Mouse (Mus musculus) limb, embryonic 10.5 days (tissue): Measurements from ENCODE around the gene Fabp3. TPM values are rescaled to one million over a fixed set of nuclear protein-coding genes. Genes with fewer than 3 reads are reported as not detected.

ENCODE experiments used
- DNase-seq: peaks from one replicate; pipeline ENCODE4 v3.0.0-alpha.2; 2017; ENCODE audit warnings: low spot score
- H3K27ac ChIP-seq: fragments of 300-500 bp; sonication (generic); 2 replicates; pipeline ENCODE4 v1.5.1; 2016; ENCODE audit warnings: mild to moderate bottlenecking
- H3K27me3 ChIP-seq: fragments of 300-500 bp; sonication (generic); 2 replicates; pipeline ENCODE4 v1.6.1; 2016; ENCODE audit warnings: low read depth, mild to moderate bottlenecking; ENCODE audit not compliant: poor library complexity, severe bottlenecking
- H3K36me3 ChIP-seq: fragments of 300-500 bp; sonication (generic); 2 replicates; pipeline ENCODE4 v1.6.1; 2016; ENCODE audit warnings: mild to moderate bottlenecking, moderate library complexity
- H3K4me1 ChIP-seq: fragments of 300-500 bp; sonication (generic); 2 replicates; pipeline ENCODE4 v1.6.1; 2016
- H3K4me3 ChIP-seq: fragments of 300-500 bp; sonication (generic); 2 replicates; pipeline ENCODE4 v1.5.1; 2016; ENCODE audit warnings: mild to moderate bottlenecking, moderate library complexity
- H3K9me3 ChIP-seq: fragments of 300-500 bp; sonication (generic); replicated peaks from 2 replicates; pipeline ENCODE4 v1.6.1; 2016; ENCODE audit warnings: mild to moderate bottlenecking
- WGBS: fragments of 180-500 bp; shearing (Covaris S2); methylation state at CpG from one replicate; pipeline ENCODE4 v1.1.7; 2016; 5-methylcytosine and 5-hydroxymethylcytosine counted together
- polyA plus RNA-seq: library from polyadenylated mRNA; unstranded; fragments of >200 nt; fragmentation: Nextera tagmentation; extraction: Ambion mirVana; gene quantifications from 2 replicates; pipeline ENCODE4 v1.2.1, GENCODE M21; 2016

The Fabp3 gene
- polyA plus RNA-seq = 2.2 and 3.0 TPM in 2 replicates

- Histone ChIP-seq H3K36me3 (no peaks in the 10 kb centered on the region; the same call in 1 of the 2 replicates), H3K27me3 (peaks cover 78% of the 10 kb centered on the region), H3K9me3 (no peaks in the 10 kb centered on the region), H3K27ac (0 out of 2 replicates have a peak within 1 kb of the TSS, but pooled peaks have one; percentile 20), H3K4me3 (peak within 1 kb of the TSS; percentile 61), H3K4me1 (peaks cover 27% of the 10 kb centered on the region)
- DNase-seq = peak; percentile 66
- under 1% methylated on average over 52 of the region's 52 CpGs for WGBS
Observed at GRCm38 (mm10) chr4:130308231-130309081, at the start of gene Fabp3, which contains the start of gene Gm10570. Gene Fabp3, plus strand, starts transcription at chr4:130308595. Gene Gm10570, minus strand, starts transcription at chr4:130308674.

GRCm38 (mm10) chr4:130260406-130260805 is 48.0 kb upstream of the Fabp3 start:
- peaks cover 42% of the 10 kb centered on the region; the same call in 1 of the 2 replicates for H3K36me3 ChIP-seq
- WGBS = 28% methylated on average over 5 of the region's 5 CpGs
- peaks cover 17% of the 10 kb centered on the region for H3K4me1 ChIP-seq
- no peak overlapping the region for H3K4me3 ChIP-seq
- H3K27me3 ChIP-seq = peaks cover 26% of the 10 kb centered on the region
- no peak for DNase-seq
- H3K9me3 ChIP-seq = no peaks in the 10 kb centered on the region
- H3K27ac ChIP-seq = no peak overlapping the region

GRCm38 (mm10) chr4:130264131-130264530 is 44.3 kb upstream of the Fabp3 start:
- no peak overlapping the region for H3K4me3 ChIP-seq
- peaks cover 26% of the 10 kb centered on the region for H3K27me3 ChIP-seq
- peaks cover 21% of the 10 kb centered on the region; the same call in 1 of the 2 replicates for H3K36me3 ChIP-seq
- H3K9me3 ChIP-seq = no peaks in the 10 kb centered on the region
- DNase-seq = no peak
- H3K27ac ChIP-seq = no peak overlapping the region
- WGBS = 32% methylated on average over 11 of the region's 11 CpGs
- H3K4me1 ChIP-seq = peaks cover 33% of the 10 kb centered on the region

GRCm38 (mm10) chr4:130264698-130265349 is 43.6 kb upstream of the Fabp3 start:
- 22% methylated on average over 24 of the region's 24 CpGs for WGBS
- DNase-seq = peak; percentile 79
- Histone ChIP-seq H3K27me3 (peaks cover 26% of the 10 kb centered on the region), H3K36me3 (peaks cover 18% of the 10 kb centered on the region; the same call in 1 of the 2 replicates), H3K4me3 (0 out of 2 replicates have a peak overlapping the region, but pooled peaks have one; percentile 3), H3K9me3 (no peaks in the 10 kb centered on the region), H3K27ac (no peak overlapping the region), H3K4me1 (peaks cover 33% of the 10 kb centered on the region)

- 62% methylated on average over 9 of the region's 9 CpGs for WGBS
Observed at GRCm38 (mm10) chr4:130266601-130267000, 41.8 kb upstream of the Fabp3 start.

GRCm38 (mm10) chr4:130267069-130267468 is 41.3 kb upstream of the Fabp3 start:
- no peak for DNase-seq
- Histone ChIP-seq H3K9me3 (no peaks in the 10 kb centered on the region), H3K27ac (no peak overlapping the region), H3K36me3 (peaks cover 12% of the 10 kb centered on the region; the same call in 1 of the 2 replicates), H3K27me3 (peaks cover 42% of the 10 kb centered on the region), H3K4me1 (peaks cover 33% of the 10 kb centered on the region), H3K4me3 (no peak overlapping the region)
- WGBS = 84% methylated on average over 7 of the region's 7 CpGs

More at GRCm38 (mm10) chr4:130266601-130267000, 41.8 kb upstream of the Fabp3 start:
- H3K36me3 ChIP-seq = peaks cover 17% of the 10 kb centered on the region; the same call in 1 of the 2 replicates
- no peak overlapping the region for H3K27ac ChIP-seq
- no peak overlapping the region for H3K4me3 ChIP-seq
- H3K9me3 ChIP-seq = no peaks in the 10 kb centered on the region
- peaks cover 37% of the 10 kb centered on the region for H3K27me3 ChIP-seq
- DNase-seq = no peak
- H3K4me1 ChIP-seq = peaks cover 33% of the 10 kb centered on the region

GRCm38 (mm10) chr4:130268736-130269135 is 39.7 kb upstream of the Fabp3 start:
- Histone ChIP-seq H3K4me1 (peaks cover 38% of the 10 kb centered on the region), H3K9me3 (no peaks in the 10 kb centered on the region), H3K4me3 (no peak overlapping the region), H3K27me3 (peaks cover 49% of the 10 kb centered on the region), H3K27ac (no peak overlapping the region), H3K36me3 (no peaks in the 10 kb centered on the region; the same call in 1 of the 2 replicates)
- 88% methylated on average over 10 of the region's 10 CpGs for WGBS
- DNase-seq = no peak

- Histone ChIP-seq H3K9me3 (no peaks in the 10 kb centered on the region), H3K27me3 (peaks cover 49% of the 10 kb centered on the region), H3K27ac (no peak overlapping the region), H3K36me3 (no peaks in the 10 kb centered on the region), H3K4me3 (no peak overlapping the region), H3K4me1 (peaks cover 38% of the 10 kb centered on the region)
- 87% methylated on average over 8 of the region's 8 CpGs for WGBS
- no peak for DNase-seq
Observed at GRCm38 (mm10) chr4:130270089-130270488, 38.3 kb upstream of the Fabp3 start.

GRCm38 (mm10) chr4:130270611-130271347 is 37.6 kb upstream of the Fabp3 start:
- WGBS = 83% methylated on average over 6 of the region's 6 CpGs
- DNase-seq = no peak
- Histone ChIP-seq H3K4me3 (no peak overlapping the region), H3K9me3 (no peaks in the 10 kb centered on the region), H3K27me3 (peaks cover 53% of the 10 kb centered on the region), H3K36me3 (no peaks in the 10 kb centered on the region), H3K27ac (no peak overlapping the region), H3K4me1 (peaks cover 41% of the 10 kb centered on the region)

GRCm38 (mm10) chr4:130273698-130274345 is 34.6 kb upstream of the Fabp3 start:
- Histone ChIP-seq H3K27ac (peak overlapping the region; percentile 94), H3K27me3 (peaks cover 79% of the 10 kb centered on the region), H3K36me3 (no peaks in the 10 kb centered on the region), H3K4me3 (peak overlapping the region; percentile 83), H3K4me1 (peaks cover 31% of the 10 kb centered on the region), H3K9me3 (no peaks in the 10 kb centered on the region)
- WGBS = 11% methylated on average over 11 of the region's 12 CpGs
- DNase-seq = peak; percentile 48

GRCm38 (mm10) chr4:130274346-130275015 is 33.9 kb upstream of the Fabp3 start:
- Histone ChIP-seq H3K4me1 (peaks cover 38% of the 10 kb centered on the region), H3K4me3 (peak overlapping the region; percentile 83), H3K36me3 (no peaks in the 10 kb centered on the region), H3K27ac (peak overlapping the region; percentile 94), H3K27me3 (peaks cover 79% of the 10 kb centered on the region), H3K9me3 (no peaks in the 10 kb centered on the region)
- DNase-seq = peak; percentile 73
- under 1% methylated on average over 29 of the region's 29 CpGs for WGBS
